Mouse (Mus musculus) fat pad, adult 2 months (tissue): ENCODE data around the gene Cnr1.

ENCODE experiments used
- DNase-seq: peaks from one replicate; pipeline ENCODE4 v3.0.0-alpha.2; 2011; ENCODE audit warnings: low read depth, low spot score; ENCODE audit errors: extremely low read depth

Gene Cnr1

DNA sequence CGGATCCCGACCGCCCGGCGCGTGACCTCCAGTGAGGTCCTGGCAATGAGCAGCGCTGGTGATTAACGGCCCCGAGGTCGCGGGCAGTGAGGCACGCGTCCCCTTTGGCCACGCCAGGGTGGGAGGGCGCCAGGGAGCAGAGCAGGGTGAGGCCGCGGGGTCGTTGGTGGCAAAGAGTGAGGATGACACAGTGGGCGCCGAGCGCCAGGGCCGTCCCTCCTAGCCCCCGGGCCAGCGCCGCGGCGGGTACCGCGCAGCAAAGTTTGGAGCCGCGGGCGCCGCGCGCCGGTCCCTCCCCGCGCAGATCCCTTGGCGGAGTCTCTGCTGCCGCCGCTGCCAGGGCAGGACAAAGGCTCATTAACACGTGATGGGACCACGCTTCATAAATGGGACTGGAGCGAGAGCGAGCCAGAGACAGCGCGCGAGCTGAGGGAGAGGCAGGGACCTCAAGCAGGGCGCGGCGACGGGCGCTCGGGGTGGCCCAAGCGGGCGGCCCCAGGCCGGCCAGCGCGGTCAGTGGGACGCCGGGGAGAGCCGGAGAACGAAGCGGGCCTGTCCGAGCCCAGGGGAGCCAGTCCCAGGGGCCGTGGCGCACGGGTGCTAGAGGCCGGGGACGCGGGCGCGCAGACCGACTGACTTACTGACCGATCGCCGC lies at the start of gene Cnr1:
Gene Cnr1 (plus strand): TSS at position 360 of the 655 bp plus-strand sequence.
- DNase-seq = no peak

- DNase-seq = no peak
Observed at GRCm38 (mm10) chr4:33879944-33880343, 44.4 kb upstream of the Cnr1 start.

DNA sequence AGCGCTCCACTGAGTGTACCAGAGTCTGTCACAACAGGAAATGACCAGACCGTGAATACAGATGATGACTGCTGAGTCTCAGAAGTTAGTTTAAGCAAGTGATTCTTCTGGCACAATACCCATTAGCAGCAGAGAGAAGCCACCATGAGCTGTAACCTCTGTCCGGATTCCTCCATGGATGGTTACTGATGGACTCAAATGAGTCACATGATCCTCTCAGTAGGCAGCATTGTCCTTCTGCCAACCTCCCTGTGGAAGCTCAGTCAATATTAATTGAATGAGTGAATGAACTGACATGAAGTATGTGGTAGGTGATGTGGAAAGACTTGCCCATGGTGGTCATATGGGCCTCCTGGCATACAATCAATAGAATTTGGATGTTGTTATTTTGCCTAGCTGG lies 38.4 kb upstream of the Cnr1 start:
- peak; percentile 7 for DNase-seq

DNA sequence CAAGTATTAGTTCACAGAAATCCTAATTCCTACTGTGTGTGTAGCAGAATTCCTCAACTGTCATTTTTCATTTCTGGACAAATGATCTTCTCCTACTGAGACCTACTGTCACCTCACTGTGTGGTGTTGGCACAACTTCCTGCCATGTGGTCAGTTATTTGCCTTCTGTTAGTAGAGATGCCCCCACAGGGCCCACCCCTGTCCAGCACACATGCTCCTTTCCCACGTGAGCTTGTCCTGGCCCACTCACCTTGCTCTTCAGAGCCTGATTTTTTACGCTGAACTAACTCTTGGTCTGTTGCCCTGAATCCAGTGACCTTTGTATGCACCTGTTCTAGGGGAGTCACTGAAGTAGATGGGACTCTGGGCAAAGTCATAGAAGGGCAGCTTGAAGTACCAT lies 34.4 kb upstream of the Cnr1 start:
- no peak for DNase-seq

- DNase-seq = no peak
Observed at GRCm38 (mm10) chr4:33892178-33892869, 32.1 kb upstream of the Cnr1 start.

- no peak for DNase-seq
Observed at GRCm38 (mm10) chr4:33893841-33894240, 30.6 kb upstream of the Cnr1 start.

- DNase-seq = no peak
Observed at GRCm38 (mm10) chr4:33895046-33895445, 29.3 kb upstream of the Cnr1 start.

GRCm38 (mm10) chr4:33895491-33895890 lies 28.9 kb upstream of the Cnr1 start:
- no peak for DNase-seq

DNA sequence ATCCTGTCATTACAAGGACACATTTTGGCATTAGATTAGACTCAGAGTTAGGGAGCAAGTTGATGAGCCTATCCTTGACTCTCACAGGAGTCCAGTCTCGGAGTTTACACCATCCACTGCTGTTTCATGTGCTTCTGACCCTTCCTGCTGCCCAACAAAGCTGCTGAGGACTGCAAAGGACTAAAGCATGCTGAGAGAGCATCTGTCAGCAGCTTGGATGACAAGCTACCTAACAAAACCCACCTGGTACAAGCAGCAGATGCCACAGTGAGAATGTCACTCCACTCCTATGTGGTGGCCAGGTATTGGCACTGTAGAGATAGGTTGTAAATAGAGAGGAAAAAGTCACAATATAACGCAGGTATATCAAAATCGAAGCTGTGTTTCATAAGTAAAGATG lies 22.7 kb upstream of the Cnr1 start:
- DNase-seq = no peak

GRCm38 (mm10) chr4:33903812-33904340 lies 20.5 kb upstream of the Cnr1 start:
- DNase-seq = no peak

- no peak for DNase-seq
Observed at GRCm38 (mm10) chr4:33904826-33905225, 19.6 kb upstream of the Cnr1 start.

DNA sequence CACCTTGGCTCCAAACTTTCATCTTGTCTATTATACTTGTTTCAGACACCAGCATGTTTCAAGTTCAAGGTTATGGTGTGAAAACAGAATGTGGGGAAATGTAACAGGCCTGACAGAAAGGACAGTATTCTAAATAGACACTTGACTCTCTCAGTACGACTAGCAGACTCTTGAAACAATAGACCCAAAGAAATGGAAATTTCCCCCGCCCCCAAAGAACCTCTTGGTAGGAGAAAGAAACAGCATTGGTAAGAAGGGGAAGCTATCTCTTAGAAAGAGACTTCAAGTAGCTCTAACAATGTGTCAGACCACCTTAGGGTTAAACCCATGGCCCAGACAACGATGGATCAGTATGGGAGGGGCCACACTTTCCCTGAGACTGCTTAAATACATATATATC lies 15.6 kb upstream of the Cnr1 start:
- DNase-seq = no peak

- DNase-seq = no peak
Observed at GRCm38 (mm10) chr4:33915730-33916129, 8.7 kb upstream of the Cnr1 start.

DNA sequence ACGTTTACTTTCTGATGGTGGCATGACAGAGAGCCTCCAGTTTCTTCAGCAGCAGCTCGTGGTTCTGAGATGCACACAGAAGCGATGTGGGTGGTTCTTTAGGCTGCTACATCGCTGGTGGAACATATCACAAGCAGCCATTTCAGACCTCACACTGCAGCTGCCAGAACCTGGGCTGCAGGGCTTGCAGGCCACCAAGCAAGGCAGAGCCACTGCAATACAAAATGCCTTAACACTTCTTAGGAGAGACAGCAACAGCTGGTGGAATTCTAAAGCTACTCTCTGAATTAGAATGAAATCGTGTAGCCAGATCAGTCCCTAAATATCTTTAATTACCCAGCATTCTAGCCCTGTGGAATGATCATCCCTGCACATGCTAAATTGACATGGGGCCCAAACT lies 3.6 kb upstream of the Cnr1 start:
- no peak for DNase-seq

DNA sequence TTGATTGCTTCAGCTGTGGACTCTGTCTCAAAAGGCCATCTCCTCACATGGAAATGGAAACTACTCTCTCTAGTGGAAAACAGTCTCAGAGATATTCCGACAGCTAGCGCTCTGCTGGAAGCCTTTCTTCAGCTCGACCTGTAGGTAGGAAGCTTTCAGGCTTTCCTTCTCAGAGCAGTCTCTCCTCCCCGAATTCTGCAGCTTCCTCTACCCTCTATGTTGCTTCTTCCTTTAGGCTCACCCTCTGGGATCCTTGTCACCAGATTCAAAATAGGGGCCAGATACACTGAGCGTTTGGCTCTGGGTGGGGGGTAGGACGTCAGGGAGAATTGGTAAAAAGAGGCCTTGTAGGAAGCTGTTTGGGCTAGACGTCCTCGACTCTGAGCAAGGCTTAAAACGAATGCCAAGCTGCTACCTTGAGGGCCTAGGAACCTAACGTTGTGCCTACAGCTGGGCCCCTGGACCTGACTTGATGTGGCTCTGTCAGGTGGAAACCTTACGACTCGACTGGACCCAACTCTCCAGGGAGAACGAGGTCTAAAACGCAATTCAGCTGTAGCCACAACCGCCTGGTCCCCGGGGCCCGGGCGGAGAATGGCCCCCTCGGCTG lies 1.1 kb upstream of the Cnr1 start:
- DNase-seq = no peak

GRCm38 (mm10) chr4:33923761-33924233 lies 596 bp upstream of the Cnr1 start:
- no peak for DNase-seq

GRCm38 (mm10) chr4:33924889-33925245 lies 474 bp downstream of the Cnr1 start:
- DNase-seq = no peak

DNA sequence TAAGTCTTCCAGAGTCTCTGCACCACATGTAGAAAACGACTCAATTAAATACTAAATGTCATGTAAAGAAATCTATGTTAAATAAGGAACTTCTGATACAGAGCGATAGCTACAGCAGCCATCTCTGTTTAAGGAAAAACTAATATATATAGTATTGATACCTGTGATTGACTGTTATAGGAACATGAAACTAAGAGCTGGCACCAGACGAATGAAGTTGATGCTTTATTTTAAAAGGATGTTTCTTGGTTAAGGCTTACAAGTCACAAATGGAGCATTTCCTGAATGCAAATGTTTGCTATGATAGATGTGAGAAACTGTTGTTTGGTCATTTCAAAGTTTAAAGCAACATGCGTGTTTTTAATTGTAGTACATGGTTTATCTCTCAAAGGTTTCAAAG lies 1.1 kb downstream of the Cnr1 start:
- DNase-seq = no peak

- DNase-seq = no peak
Observed at GRCm38 (mm10) chr4:33926010-33926409, 1.6 kb downstream of the Cnr1 start.

GRCm38 (mm10) chr4:33926730-33927263 lies 2.4 kb downstream of the Cnr1 start:
- DNase-seq = no peak

DNA sequence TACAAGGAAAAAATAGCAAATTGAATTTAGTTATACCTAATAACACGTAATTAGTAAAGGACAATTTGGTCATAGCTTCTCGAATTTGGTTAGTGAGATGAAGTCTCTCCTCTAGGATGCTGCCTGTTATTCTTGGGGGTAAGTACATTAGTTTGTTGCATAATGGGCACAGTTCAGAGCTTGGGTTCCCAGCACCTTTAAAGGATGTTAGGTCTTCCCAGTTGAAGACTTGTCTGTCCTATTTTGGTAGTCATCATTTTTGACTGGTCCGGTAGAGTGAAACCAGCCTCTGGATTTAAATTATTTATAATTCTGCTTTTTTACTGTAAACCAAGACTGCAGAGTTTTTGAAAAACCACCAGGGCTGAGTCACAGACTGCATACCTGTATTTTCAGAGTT lies 3.3 kb downstream of the Cnr1 start:
- DNase-seq = no peak

GRCm38 (mm10) chr4:33928450-33928849 lies 4.1 kb downstream of the Cnr1 start:
- no peak for DNase-seq
